Mouse (Mus musculus): ENCODE results near the gene Strn4. TPM values are rescaled to one million over a fixed set of nuclear protein-coding genes. Genes with fewer than 3 reads are reported as not detected.

Strn4 gene
- total RNA-seq (2015) (25.7 and 27.6 TPM in 2 replicates), total RNA-seq (2017) (45.9 and 50.0 TPM in 2 replicates)

DNA sequence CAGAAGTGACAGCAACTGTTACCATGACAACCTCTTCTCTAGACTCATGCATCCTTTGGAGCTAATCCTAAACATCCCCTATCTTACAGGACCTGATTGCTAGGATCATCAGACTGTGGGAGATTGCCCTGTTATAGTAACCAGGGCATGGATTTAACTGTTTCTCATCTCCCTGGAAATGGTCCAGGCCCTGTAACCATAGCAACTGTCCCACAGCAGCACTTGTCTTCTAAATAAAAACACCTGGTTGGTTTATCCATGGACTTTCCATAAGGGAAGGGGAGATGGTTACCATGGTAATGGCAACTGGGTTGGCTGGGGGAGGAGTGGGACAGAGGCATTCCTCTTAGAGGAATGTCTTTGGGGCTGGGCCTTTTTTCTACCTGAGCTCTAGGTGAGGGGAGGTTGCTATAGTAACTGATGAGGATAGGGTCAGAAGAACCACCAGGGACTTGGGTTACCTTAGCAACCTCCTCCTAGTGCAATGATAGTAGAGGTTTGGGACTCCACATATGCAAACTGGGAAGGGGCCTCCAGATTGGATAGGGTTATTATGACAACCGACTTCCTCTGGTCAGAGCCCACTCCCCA lies at the start of gene Strn4:
Gene Strn4 (plus strand): TSS at position 539 of the 591 bp plus-strand sequence.
- ATAC-seq (ENCODE audit: poor library complexity, severe bottlenecking) = no peak

DNA sequence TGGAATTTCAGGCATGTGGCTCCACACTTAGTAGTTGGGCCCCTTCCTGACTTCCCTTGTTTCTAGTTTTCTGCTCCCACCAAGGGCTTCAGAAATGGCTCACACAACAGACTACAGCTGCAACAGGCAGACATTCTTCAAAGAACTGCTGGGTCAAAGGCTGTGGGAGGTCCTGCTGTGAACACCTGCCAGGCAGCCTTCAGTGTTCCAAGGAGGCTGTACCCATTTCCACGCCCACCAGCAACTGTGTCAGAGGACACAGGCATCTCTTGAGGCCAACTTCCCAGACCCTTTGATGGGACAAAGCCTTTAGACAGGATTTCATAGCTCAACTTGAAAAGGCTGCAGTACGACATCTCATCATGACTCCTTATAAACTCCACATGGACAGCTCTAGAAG lies 49.2 kb upstream of the Strn4 start:
- no peak for ATAC-seq (ENCODE audit: poor library complexity, severe bottlenecking)

DNA sequence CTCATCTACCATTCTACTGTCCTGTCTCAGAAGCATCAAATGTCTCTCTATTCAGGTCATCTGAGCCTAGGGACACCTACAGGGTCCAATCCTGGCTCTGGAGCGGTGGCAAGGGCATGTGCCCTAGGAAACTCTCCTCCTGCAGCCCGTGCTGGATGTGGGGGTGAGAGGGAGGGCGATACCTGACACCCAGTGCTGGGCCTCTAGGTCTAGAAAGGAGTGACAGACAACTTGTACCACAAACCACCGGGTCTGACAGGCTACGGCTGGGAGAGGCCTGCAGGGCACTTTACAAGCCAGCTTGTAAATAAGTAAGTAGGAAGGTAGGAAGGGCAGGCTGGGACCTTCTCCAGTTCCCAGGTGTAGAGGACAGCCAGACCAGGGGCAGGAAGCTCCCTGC lies 39.8 kb upstream of the Strn4 start:
- no peak for ATAC-seq (ENCODE audit: poor library complexity, severe bottlenecking)

DNA sequence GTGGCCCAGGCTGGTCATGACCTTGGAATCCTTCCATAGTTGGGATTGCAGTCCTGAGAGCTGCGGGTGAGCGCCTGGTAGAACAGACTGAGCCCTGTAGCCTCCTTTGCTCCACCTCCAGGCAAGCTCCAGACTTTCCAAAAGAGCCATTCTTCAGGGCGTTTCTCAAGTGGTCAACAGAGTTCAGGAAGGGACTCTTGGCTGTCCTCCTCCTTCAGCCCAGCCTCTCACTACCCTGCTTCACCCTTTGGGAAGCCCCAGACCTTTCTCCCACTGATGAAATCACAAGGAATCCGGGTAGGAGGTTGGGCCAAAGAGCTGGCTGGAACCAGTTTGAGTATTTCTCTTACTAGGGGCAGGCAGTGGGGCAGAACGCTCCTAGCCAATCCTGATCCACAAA lies 35.6 kb upstream of the Strn4 start:
- no peak for ATAC-seq (ENCODE audit: poor library complexity, severe bottlenecking)

DNA sequence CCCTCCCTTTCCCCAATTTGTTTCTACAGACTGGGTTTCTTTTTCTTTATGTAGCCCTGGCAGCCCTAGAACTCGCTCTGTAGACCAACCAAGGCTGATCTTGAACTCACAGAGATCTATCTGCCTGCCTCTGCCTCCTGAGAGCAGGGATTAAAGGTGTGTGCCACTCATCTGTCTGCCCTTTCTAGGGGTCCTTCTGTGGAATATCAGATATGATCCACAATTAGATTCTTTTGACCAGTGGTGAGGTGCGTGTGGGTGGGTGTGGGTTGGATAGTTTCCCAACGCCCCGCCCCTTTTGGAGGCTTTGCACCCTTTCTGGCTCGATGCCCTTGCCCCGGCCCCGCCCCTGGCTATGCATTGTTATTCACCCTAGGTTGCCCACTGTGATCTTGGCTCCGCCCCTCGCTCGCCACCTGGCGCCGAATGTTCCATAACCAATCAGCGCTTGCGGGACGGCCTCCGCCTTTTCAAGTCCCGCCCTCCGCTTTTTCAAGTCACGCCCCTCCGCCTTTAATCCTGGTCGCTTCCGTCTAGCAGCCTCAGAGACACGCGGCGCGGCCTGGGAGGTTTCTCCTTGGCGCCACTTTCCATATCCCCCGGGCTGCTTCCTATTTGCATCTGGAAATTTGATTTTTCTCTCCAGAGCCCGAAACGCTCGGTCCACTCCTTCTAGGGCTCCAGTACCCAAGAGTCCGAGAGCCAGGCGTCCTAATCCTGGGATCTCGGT lies 34.7 kb upstream of the Strn4 start, which contains the start of gene Slc1a5:
Gene Slc1a5 (plus strand): TSS at position 516 of the 730 bp plus-strand sequence.
- ATAC-seq (ENCODE audit: poor library complexity, severe bottlenecking) = peak; percentile 87

GRCm38 (mm10) chr7:16781555-16781815 lies 34.2 kb upstream of the Strn4 start:
- ATAC-seq (ENCODE audit: poor library complexity, severe bottlenecking) = peak; percentile 4

- ATAC-seq (ENCODE audit: poor library complexity, severe bottlenecking) = peak; percentile 11; the same call in 1 of the 2 replicates
These were observed 33.7 kb upstream of the Strn4 start for GRCm38 (mm10) chr7:16781816-16782554.

GRCm38 (mm10) chr7:16782555-16783125 lies 33.0 kb upstream of the Strn4 start:
- peak; percentile 11; the same call in 1 of the 2 replicates for ATAC-seq (ENCODE audit: poor library complexity, severe bottlenecking)

GRCm38 (mm10) chr7:16783224-16783688 lies 32.4 kb upstream of the Strn4 start:
- ATAC-seq (ENCODE audit: poor library complexity, severe bottlenecking) = peak; percentile 47

GRCm38 (mm10) chr7:16783758-16784415 lies 31.8 kb upstream of the Strn4 start:
- no peak for ATAC-seq (ENCODE audit: poor library complexity, severe bottlenecking)

GRCm38 (mm10) chr7:16784498-16784976 lies 31.2 kb upstream of the Strn4 start:
- no peak for ATAC-seq (ENCODE audit: poor library complexity, severe bottlenecking)

GRCm38 (mm10) chr7:16785541-16786083 lies 30.1 kb upstream of the Strn4 start:
- no peak for ATAC-seq (ENCODE audit: poor library complexity, severe bottlenecking)

DNA sequence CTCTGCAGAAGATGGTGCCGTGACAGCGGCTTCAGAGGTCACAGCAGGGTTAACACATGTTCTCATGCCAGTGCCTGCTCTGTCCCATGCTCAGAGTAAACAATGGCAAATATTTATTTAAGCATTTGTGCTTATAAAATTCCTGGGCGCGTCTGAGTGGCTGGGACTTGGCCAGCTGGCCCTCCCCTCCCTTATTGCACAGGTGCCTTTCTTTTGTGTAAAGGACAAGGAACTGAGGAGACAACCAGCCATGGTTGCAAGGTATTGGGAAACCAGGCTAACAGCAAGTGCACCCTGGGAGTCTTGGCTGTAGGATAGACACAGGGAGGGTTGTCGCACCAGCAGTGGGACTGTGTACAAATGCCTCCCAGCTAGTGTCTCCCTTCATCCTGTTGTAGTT lies 23.4 kb upstream of the Strn4 start:
- no peak for ATAC-seq (ENCODE audit: poor library complexity, severe bottlenecking)

DNA sequence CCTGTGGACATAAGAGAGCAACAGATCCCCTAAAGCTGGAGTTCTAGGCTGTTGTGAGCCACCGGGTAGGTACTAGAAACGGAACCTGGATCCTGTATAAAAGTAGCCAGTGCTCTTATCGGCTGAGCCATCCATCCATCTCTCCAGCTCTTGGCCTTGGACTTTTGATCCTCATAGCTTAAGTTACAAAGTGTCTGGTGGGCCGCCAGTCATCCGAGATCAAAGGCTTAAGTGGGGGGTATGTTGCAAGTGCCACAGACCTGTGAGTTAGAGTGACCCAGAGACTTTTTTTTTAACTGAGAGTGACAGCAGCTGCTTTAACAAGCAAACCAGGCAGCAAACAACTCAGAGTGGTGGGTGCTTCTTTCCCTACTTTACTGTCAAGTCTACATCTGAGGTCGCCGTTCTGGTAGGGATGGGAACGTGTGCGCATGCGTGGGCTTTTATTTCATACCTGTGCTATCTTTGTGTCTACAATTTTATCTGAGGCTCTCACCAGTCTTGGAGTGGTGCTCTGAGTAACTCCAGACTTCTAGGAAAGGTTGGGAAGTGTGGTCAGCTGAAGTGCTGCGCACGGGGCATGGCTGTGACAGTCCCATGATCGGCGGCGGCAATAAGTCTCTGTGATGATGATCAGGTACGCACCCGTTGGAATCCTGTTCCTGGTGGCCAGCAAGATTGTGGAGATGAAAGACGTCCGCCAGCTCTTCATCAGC lies 22.5 kb upstream of the Strn4 start:
- ATAC-seq (ENCODE audit: poor library complexity, severe bottlenecking) = no peak

- ATAC-seq (ENCODE audit: poor library complexity, severe bottlenecking) = no peak
These were observed 20.8 kb upstream of the Strn4 start for GRCm38 (mm10) chr7:16794886-16795285.

DNA sequence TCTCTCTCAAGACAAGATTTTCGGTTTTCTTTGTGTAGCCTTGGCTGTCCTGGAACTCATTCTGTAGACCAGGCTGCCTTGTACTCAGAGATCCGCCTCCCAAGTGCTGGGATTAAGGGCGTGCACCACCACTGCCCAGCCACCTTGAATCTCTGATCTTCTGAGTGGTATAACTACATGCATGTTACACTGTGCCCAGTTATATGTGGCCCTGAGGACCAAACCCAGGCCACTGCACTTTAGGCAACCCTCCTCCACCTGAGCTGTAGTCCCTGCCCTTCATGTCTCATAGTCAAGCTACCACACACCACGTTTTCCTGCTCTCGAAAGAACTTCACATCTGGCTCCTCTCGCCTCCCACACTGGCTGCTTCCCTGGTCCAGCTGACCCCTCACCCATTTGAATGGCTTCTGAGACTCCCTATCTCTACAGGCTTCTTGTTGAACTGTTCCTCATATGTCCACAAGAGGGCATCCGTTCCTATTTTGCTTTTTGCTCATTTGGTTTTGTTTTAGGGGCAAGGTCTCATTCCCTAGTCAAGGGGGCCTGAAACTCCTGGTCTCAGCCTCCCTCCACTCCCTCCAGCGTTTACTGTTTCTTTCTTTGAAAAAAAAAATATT lies 11.2 kb upstream of the Strn4 start:
- peak; percentile 40; the same call in 1 of the 2 replicates for ATAC-seq (ENCODE audit: poor library complexity, severe bottlenecking)

DNA sequence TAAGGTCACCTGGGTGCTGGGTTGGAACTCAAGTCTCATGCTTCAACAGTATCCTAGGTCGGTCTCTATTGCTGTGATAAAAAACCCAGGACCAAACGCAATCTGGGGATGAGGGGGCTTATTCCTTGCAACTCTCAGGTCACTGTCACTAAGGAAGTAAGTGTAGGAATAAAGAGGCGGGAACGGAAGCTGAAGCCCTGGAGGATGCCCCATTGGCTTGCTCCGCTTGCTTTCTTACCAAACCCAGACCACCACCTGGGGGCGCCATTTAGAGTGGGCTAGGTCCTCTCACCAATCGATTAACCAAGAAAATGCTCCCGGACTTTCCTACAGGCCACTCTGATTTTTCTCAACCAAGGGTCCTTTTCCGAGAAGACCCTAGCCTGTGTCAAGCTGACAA lies 7.8 kb upstream of the Strn4 start:
- no peak for ATAC-seq (ENCODE audit: poor library complexity, severe bottlenecking)

DNA sequence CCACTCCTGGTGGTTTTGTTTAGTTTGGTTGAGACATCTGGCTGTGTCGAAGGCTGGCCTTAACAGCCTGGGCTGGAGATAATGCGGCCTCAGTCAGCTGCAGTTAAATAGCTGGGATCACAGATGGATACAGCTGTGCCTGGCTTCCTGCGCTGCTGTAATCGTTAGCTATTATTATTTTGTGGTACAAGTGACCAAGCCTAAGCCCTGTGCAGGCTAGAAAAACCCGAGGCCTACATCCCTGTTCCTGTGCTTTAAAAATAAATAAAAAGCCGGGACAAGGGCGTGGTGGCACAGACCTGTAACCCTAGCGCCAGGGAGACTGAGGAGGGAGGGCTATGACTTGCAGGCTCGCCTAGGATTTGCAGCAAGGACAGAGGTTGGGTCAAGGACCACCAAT lies 7.0 kb upstream of the Strn4 start:
- ATAC-seq (ENCODE audit: poor library complexity, severe bottlenecking) = no peak

DNA sequence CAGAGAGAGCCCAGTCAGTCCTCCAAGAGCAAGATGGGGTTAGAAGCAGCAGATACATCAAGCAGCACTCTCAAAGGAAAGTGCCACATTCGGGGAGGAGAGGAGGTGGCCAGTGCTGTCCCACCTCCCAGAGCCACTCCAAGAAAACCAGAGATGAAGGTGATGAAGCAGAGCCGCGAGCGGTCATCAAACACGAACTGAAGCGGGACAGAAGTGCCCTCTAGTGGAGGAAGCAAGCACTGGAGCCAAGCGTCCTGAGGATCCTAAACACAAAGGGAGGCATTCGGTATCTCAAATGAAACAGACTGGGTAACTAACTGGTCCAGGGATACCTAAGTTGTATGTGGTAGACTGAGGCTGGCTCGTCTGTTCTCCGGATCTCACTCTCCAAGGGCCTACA lies 6.0 kb upstream of the Strn4 start:
- peak; percentile 69 for ATAC-seq (ENCODE audit: poor library complexity, severe bottlenecking)
